Mouse (Mus musculus) spleen, adult 2 months (tissue): ENCODE results near the gene Hic1.

Experiments
- CTCF ChIP-seq: fragments of 200-500 bp; IDR thresholded peaks from 2 replicates; pipeline ENCODE4 v1.5.1; 2011; ENCODE audit warnings: mild to moderate bottlenecking, inconsistent platforms; ENCODE audit not compliant: insufficient read depth, insufficient read length, insufficient replicate concordance; ENCODE audit errors: extremely low read depth
- POLR2A ChIP-seq: fragments of 200-500 bp; IDR thresholded peaks from 2 replicates; pipeline ENCODE4 v1.6.1; 2011; ENCODE audit warnings: low read depth, low read length, inconsistent platforms

DNA sequence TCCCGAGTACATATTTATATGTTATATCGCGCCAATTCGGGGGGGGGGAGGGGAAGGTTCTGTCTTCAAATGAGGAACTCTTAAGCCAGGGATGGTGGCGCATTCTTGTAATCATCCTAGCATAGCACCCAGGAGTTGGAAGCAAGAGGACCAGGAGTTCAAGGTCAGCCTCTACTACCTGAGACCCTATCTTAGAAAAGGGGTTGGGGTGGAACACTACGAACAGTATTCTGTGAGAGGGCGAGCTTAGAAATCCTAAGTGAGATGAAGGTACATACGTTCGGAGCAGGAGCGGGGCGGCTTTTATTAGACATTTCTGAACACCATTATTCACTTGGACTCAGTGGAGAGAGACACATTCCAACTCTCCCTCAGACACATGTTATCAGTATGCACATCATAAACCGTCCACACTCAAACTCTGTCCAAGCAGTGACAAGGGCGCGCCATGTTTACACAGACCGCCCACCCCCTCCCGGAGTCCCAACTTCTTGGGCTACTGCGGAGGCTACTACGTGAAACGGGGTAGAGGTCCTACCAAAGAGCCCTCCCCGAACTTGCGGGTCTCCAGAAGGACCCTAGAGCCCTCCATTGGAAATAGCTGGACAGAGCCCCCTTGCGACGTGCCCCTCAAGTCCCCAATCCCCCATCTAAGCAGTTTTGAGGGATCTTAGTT is at the start of gene Hic1:
- TF ChIP-seq POLR2A = no peak
- no peak for TF ChIP-seq CTCF
